Mouse (Mus musculus) embryonic facial prominence, embryonic 15.5 days (tissue): ENCODE measurements at regions not wholly inside any gene's neighbourhood (a gene's known extent, or its start where the extent isn't known, plus 50 kb on each side); places are given as distances from the start of the nearest gene placed in this dataset.

Source experiments
- ATAC-seq: fragments of 200-750 bp; cut with Nextera tagmentation; 2 replicates; pipeline ENCODE4 v1.8.0; 2017; ENCODE audit warnings: low read depth, moderate TSS enrichment; ENCODE audit not compliant: insufficient number of reproducible peaks, low FRiP score, low TSS enrichment
- H3K27ac ChIP-seq: fragments of 300-500 bp; sonication (generic); replicated peaks from 2 replicates; pipeline ENCODE4 v1.5.1; 2015; ENCODE audit warnings: mild to moderate bottlenecking, inconsistent platforms
- H3K27me3 ChIP-seq: fragments of 300-500 bp; sonication (generic); 2 replicates; pipeline ENCODE4 v1.6.1; 2015; ENCODE audit warnings: inconsistent platforms
- H3K36me3 ChIP-seq: fragments of 300-500 bp; sonication (generic); 2 replicates; pipeline ENCODE4 v1.6.1; 2015; ENCODE audit warnings: mild to moderate bottlenecking, inconsistent platforms
- H3K4me1 ChIP-seq: fragments of 300-500 bp; sonication (generic); 2 replicates; pipeline ENCODE4 v1.6.1; 2015; ENCODE audit warnings: inconsistent platforms
- H3K4me2 ChIP-seq: fragments of 300-500 bp; sonication (generic); replicated peaks from 2 replicates; pipeline ENCODE4 v1.6.1; 2015; ENCODE audit warnings: mild to moderate bottlenecking, inconsistent platforms
- H3K4me3 ChIP-seq: fragments of 300-500 bp; sonication (generic); replicated peaks from 2 replicates; pipeline ENCODE4 v1.5.1; 2015; ENCODE audit warnings: mild to moderate bottlenecking, inconsistent platforms
- H3K9ac ChIP-seq: fragments of 300-500 bp; sonication (generic); 2 replicates; pipeline ENCODE4 v1.6.1; 2015; ENCODE audit warnings: inconsistent platforms
- H3K9me3 ChIP-seq: fragments of 300-500 bp; sonication (generic); replicated peaks from 2 replicates; pipeline ENCODE4 v1.6.1; 2016; ENCODE audit warnings: inconsistent platforms
- WGBS: fragments of 180-500 bp; shearing (Covaris S2); methylation state at CpG from one replicate; pipeline ENCODE4 v1.1.7; 2015; 5-methylcytosine and 5-hydroxymethylcytosine counted together

DNA sequence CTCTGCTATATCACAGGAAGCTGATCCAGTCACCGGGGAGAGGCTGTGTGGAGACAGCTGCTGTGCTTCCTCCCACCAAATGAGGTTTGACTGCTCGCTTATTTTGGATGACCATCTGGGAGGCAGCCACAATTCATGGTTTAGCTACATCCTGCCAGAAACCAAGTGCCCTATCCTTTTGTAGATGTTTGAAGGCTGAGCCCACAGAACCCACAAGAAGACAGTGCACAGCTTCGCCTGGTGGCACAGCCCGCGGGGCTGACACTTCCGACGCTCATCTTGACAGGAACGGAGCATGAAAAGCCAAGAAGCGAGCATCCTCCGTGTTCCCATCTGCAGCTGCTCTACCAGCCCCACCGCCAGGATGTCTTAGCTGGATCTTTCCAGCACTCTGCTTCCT lies 204.1 kb upstream of the Cdh4 start:
- Histone ChIP-seq H3K36me3 (no peaks in the 10 kb centered on the region), H3K4me3 (no peak overlapping the region), H3K9me3 (no peaks in the 10 kb centered on the region), H3K9ac (no peak overlapping the region), H3K4me2 (no peak overlapping the region), H3K4me1 (no peaks in the 10 kb centered on the region), H3K27ac (no peak overlapping the region), H3K27me3 (no peaks in the 10 kb centered on the region; the same call in 1 of the 2 replicates)
- WGBS = 69% methylated on average over 11 of the region's 11 CpGs
- no peak for ATAC-seq

DNA sequence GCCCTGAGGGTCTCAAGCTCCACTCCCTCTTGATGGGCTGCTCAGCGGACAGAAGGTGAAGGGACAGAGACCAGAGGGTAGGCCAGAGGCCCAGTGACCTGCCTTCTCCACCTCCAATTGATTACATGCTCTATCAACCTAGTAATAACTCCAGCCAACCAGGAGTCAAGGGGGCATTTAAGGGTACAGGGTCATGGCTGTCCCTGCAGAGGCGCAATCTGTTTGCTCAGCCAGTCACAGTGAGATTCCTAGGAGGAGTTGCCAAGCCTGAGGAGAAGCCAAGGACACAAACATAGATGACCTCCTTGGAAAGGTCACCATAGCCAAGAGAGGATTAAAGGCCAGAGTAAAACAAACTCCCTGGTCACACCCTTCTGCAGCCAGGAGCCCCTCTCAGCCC lies 181.3 kb upstream of the Cdh4 start:
- H3K4me2 ChIP-seq = no peak overlapping the region
- ATAC-seq = no peak
- H3K4me1 ChIP-seq = no peaks in the 10 kb centered on the region
- H3K9ac ChIP-seq = no peak overlapping the region
- peaks cover 3% of the 10 kb centered on the region; the same call in 1 of the 2 replicates for H3K27me3 ChIP-seq
- no peaks in the 10 kb centered on the region for H3K36me3 ChIP-seq
- no peak overlapping the region for H3K27ac ChIP-seq
- H3K9me3 ChIP-seq = no peaks in the 10 kb centered on the region
- no peak overlapping the region for H3K4me3 ChIP-seq
- 53% methylated on average over 2 of the region's 2 CpGs for WGBS

DNA sequence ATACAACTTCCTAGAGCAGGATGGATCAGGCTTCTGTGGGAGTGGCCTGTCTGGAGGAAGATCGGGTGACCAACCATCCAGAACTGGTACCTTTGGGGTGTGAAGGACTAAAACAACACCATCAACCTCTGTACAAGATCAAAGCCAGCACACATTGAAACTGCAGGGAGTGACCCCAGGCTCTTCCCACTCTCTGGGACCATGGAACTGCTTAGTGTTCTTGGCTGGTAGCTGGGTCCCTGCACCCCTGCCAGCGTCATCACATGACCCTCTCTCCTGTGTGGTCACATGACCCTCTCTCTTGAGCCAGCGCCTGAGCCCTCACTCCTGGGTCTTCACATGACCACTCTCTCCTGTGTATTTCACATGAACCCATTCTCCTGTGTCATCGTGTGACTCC lies 178.3 kb upstream of the Cdh4 start:
- Histone ChIP-seq H3K36me3 (no peaks in the 10 kb centered on the region), H3K4me1 (no peaks in the 10 kb centered on the region), H3K27me3 (no peaks in the 10 kb centered on the region), H3K9me3 (no peaks in the 10 kb centered on the region), H3K4me2 (no peak overlapping the region), H3K27ac (no peak overlapping the region), H3K9ac (no peak overlapping the region), H3K4me3 (no peak overlapping the region)
- WGBS = 75% methylated on average over 4 of the region's 4 CpGs
- no peak for ATAC-seq

DNA sequence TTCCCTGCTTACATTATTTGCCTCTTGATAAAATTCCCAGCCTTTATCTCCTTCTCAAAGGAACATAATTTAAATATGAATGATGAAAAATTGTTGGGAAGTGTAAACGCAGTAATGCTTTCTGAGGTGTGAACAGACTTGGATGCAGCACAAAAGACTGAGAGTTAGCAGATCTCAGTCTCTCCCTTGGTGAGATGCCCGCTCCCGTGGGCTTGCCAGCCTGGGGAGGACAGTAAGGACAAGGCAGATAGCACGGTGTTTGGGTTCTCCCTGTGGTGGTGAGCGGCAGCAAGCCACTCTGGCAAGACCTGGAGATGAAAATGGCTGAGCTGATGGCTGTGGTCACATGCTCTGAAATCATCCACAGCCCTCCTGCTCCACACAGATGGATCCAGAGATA lies 176.8 kb upstream of the Cdh4 start:
- no peak overlapping the region for H3K4me3 ChIP-seq
- ATAC-seq = no peak
- H3K4me2 ChIP-seq = no peak overlapping the region
- no peak overlapping the region for H3K9ac ChIP-seq
- H3K4me1 ChIP-seq = no peaks in the 10 kb centered on the region
- no peaks in the 10 kb centered on the region for H3K36me3 ChIP-seq
- H3K27me3 ChIP-seq = no peaks in the 10 kb centered on the region
- no peak overlapping the region for H3K27ac ChIP-seq
- no peaks in the 10 kb centered on the region for H3K9me3 ChIP-seq
- 77% methylated on average over 5 of the region's 5 CpGs for WGBS

DNA sequence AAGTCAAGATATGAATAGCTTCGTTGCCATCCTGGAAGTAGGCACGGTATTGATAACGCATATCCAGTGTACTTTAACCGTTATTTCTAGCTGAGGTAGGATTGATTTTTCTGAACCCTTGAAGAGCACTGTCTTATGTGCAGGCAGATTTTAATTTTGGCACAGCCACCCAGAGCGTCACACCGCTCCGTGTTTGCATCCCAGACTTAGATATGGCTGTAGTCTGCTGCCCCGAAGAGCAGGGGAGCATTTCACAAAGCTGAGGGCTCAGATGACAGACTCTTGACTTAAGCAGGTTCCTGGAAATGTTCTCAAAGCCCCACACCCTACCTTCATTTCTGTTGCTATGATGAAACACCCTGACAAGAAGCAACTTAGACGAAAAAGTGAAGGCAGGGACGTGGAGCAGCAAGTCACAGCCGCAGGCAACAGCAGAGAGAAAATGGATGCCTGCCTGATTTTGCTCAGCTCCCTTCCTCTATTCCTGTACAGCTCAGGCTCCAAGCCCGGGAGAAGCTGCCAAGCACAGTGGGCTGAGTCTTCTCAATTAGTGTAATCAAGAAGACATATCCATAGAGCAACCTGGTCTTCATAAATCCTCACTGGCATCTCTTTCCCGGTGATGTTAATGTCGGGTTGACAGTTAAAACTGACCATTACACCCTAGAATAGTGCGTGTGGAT lies 164.9 kb upstream of the Cdh4 start:
- no peaks in the 10 kb centered on the region for H3K4me1 ChIP-seq
- ATAC-seq = no peak
- no peaks in the 10 kb centered on the region for H3K36me3 ChIP-seq
- no peaks in the 10 kb centered on the region for H3K9me3 ChIP-seq
- H3K9ac ChIP-seq = no peak overlapping the region; the same call in 1 of the 2 replicates
- H3K27me3 ChIP-seq = no peaks in the 10 kb centered on the region
- no peak overlapping the region for H3K4me3 ChIP-seq
- no peak overlapping the region for H3K27ac ChIP-seq
- 83% methylated on average over 15 of the region's 15 CpGs for WGBS
- H3K4me2 ChIP-seq = no peak overlapping the region

DNA sequence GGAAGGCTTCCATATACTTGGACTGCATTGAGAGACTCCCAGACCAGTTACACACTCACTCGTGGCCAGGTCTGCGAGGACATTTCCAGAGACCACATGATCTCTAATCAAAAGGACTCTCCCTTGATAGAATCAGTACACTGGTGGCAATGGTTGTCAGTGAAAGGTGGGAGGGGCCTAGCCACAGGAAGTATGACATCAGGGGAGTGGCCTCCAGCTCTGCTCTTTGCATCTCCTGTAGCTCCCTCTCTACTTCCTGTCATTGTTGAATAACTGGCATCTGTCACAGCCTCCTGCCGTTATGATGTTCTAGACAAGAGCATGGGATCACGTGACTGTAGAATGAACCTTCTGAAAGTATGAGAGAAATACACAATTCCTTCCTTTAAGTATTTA lies 164.3 kb upstream of the Cdh4 start:
- no peak overlapping the region for H3K4me2 ChIP-seq
- no peak overlapping the region for H3K9ac ChIP-seq
- H3K4me1 ChIP-seq = no peaks in the 10 kb centered on the region
- H3K36me3 ChIP-seq = no peaks in the 10 kb centered on the region
- WGBS = 71% methylated on average over 4 of the region's 4 CpGs
- H3K9me3 ChIP-seq = no peaks in the 10 kb centered on the region
- no peaks in the 10 kb centered on the region for H3K27me3 ChIP-seq
- H3K27ac ChIP-seq = no peak overlapping the region
- H3K4me3 ChIP-seq = no peak overlapping the region
- ATAC-seq = no peak

DNA sequence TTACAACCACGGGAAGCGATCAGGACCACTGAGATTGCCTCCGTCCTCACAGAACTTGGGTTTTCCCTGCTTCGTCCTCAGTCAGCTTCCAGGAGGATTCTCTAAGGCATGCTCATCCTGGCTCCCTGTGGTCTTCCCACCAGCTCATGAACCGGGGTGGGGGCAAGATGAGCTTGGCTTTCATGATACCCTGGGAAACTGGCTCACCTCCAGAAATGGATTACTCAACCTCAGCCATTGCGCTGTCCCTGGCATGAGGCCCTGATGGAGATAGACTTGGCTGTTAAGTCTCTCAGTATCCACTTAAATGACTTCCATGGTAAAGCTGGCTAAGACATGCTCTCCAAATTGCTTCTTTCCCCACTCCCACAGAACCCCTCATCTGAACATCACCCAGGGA lies 160.0 kb upstream of the Cdh4 start:
- Histone ChIP-seq H3K36me3 (no peaks in the 10 kb centered on the region), H3K27me3 (no peaks in the 10 kb centered on the region), H3K4me3 (no peak overlapping the region), H3K9ac (no peak overlapping the region), H3K4me2 (no peak overlapping the region), H3K4me1 (no peaks in the 10 kb centered on the region), H3K9me3 (no peaks in the 10 kb centered on the region), H3K27ac (no peak overlapping the region)
- 78% methylated on average over 6 of the region's 6 CpGs for WGBS
- ATAC-seq = no peak

DNA sequence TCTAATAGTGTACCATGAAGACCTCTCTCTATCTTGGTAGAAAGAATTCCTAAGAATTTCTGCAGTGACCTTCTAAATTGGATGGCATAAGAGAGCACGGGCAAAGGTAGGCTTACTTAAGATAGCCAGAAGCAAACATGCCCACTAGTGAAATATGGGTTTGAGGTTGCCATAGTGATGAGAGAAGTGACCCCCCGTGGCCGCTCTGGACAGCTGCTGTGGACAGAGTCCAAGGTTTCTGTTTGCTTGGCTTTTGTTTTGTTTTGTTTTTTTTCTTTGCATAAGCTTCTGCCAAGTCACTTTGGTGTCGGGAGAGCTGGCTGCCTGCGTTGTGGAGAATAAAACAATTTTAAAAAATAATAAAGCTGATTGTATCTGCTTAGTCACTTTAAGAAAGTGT lies 151.8 kb upstream of the Cdh4 start:
- Histone ChIP-seq H3K27me3 (no peaks in the 10 kb centered on the region), H3K4me2 (no peak overlapping the region), H3K9me3 (no peaks in the 10 kb centered on the region), H3K9ac (no peak overlapping the region), H3K36me3 (no peaks in the 10 kb centered on the region), H3K4me3 (no peak overlapping the region), H3K4me1 (no peaks in the 10 kb centered on the region), H3K27ac (no peak overlapping the region)
- no peak for ATAC-seq
- 60% methylated on average over 5 of the region's 5 CpGs for WGBS

DNA sequence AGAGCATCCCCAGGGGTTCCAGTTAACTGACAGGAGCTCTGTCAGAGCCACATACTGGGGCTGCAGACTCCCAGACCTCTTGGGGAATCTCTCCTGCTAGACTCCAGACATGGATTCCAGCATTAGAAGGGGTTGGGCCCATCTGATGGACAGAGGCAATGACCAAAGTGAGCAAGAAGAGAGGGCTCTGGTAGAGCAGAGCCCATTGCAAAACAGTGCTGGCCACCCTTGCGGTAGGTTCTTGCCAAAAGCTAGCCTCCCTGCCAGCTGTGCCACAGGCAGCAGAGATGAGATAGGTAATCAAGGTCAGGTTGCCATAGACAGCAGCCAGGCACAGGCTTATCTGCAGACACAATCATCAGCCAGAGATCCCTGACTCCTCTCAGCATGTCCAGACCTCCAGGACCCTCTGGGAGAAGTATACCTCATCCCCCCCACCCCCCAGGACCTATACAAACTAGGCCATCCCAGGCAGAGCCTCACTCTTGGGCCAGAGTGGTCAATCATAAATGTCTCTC lies 151.1 kb upstream of the Cdh4 start:
- Histone ChIP-seq H3K9me3 (no peaks in the 10 kb centered on the region), H3K36me3 (no peaks in the 10 kb centered on the region), H3K9ac (no peak overlapping the region), H3K4me2 (no peak overlapping the region), H3K4me3 (no peak overlapping the region), H3K27me3 (no peaks in the 10 kb centered on the region), H3K4me1 (no peaks in the 10 kb centered on the region), H3K27ac (no peak overlapping the region)
- WGBS = 75% methylated on average over 1 of the region's 1 CpGs
- no peak for ATAC-seq

DNA sequence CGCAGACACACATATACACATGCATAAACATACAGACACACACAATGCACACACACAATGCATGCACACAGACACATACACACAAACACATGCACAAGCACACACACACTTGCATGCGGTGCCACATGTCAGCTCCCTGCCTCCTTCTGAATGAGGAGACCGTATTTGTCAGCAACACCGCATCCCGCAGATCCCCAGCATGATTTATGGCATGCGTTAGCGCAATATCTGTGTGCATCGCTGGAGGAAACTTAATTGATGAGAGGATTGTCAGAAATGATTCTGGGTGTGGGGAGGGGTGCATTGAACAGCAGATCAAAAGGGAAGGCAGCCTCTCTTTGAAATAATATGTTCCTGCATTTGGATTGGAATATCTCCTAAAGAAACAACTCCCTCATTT lies 150.3 kb upstream of the Cdh4 start:
- H3K4me2 ChIP-seq = no peak overlapping the region
- H3K27me3 ChIP-seq = no peaks in the 10 kb centered on the region
- no peak overlapping the region for H3K4me3 ChIP-seq
- no peak overlapping the region for H3K27ac ChIP-seq
- H3K9ac ChIP-seq = no peak overlapping the region
- H3K9me3 ChIP-seq = no peaks in the 10 kb centered on the region
- 86% methylated on average over 8 of the region's 8 CpGs for WGBS
- H3K4me1 ChIP-seq = no peaks in the 10 kb centered on the region
- no peaks in the 10 kb centered on the region for H3K36me3 ChIP-seq
- no peak for ATAC-seq

DNA sequence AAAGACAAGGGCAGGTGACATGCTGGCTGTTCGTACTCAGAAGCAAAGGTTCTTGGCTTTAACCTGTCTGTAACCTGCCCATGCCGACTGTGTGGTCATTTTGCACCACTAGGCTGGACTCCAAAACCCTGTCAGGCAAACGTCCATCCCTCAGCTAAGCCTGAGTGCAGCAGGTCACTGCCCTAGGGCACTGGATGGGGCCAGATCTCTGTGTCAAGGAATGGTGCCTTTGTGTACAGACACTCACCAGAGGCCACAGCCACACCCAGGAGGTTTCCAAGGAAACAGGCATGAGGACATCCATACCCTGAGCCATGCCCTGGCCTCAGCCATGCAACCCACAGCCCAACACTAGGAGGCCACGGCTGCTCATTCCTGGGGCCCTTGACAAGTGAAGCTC lies 149.7 kb upstream of the Cdh4 start:
- Histone ChIP-seq H3K4me1 (no peaks in the 10 kb centered on the region), H3K36me3 (no peaks in the 10 kb centered on the region), H3K27ac (no peak overlapping the region), H3K27me3 (no peaks in the 10 kb centered on the region), H3K4me2 (no peak overlapping the region), H3K9ac (no peak overlapping the region), H3K9me3 (no peaks in the 10 kb centered on the region), H3K4me3 (no peak overlapping the region)
- ATAC-seq = no peak
- WGBS = 42% methylated on average over 4 of the region's 4 CpGs

DNA sequence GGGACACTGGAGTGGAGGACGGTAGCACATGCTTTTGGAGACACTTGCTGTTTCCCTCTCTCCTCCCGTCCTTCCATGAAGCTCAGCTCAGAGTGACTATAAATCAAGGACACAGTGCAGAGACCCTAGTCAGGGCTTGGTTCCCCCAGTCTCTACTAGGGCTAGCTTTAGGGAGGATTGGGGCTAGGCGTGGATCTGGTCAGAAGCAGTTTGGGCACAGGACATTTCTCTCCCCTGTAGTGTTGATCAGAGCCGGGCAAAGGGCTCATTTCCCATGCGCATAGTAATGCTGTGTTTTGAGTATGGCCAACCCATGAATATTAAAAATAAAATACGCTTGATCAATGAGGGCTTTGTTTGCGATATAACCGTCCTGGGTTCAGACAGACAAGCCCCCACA lies 149.1 kb upstream of the Cdh4 start:
- WGBS = 72% methylated on average over 8 of the region's 8 CpGs
- H3K27me3 ChIP-seq = no peaks in the 10 kb centered on the region
- no peak overlapping the region for H3K9ac ChIP-seq
- H3K36me3 ChIP-seq = no peaks in the 10 kb centered on the region
- no peak overlapping the region for H3K4me3 ChIP-seq
- H3K4me1 ChIP-seq = no peaks in the 10 kb centered on the region
- H3K9me3 ChIP-seq = no peaks in the 10 kb centered on the region
- H3K27ac ChIP-seq = no peak overlapping the region
- ATAC-seq = no peak
- H3K4me2 ChIP-seq = no peak overlapping the region
